Mouse (Mus musculus): ENCODE measurements at regions not wholly inside any gene's neighbourhood (a gene's known extent, or its start where the extent isn't known, plus 50 kb on each side); places are given as distances from the start of the nearest gene placed in this dataset.

DNA sequence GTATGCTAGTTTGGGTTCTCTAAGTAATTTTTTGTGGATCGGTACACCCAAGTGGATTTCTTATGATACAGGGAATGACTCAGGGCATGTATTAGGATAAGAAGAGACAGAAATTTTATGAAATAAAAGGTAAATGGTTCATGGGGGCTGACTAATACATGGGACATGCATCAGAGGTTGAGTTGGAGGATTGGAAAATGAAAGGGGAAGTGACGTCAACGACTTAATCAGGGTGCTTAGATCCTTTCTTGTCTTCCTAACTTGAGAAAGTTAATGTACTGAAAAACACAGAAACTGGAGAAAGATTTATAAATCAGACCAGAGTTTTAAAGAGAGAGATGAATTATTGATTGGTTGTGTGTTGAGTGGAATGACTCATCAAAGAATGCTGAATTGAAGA lies 193.8 kb downstream of the Rassf9 start:
- DNase-seq (ENCODE audit: low spot score) = no peak

DNA sequence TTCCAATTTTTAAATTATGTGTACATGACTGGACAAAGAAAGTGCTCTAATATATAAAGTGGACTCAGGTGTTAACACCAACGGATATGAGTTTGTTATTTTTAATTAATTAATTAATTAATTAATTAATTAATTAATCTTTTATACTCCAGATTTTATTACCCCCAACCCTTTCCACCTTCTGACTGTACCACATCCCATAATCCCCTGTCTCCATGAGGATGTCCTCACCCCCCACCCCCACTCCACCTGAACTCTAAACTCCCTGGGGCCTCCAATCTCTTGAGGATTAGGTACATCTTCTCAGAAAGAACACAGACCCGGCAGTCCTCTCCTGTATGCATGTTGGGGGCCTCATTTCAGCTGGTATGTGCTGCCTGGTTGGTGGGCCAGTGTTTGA lies 182.8 kb downstream of the Rassf9 start:
- no peak for DNase-seq (ENCODE audit: low spot score)

DNA sequence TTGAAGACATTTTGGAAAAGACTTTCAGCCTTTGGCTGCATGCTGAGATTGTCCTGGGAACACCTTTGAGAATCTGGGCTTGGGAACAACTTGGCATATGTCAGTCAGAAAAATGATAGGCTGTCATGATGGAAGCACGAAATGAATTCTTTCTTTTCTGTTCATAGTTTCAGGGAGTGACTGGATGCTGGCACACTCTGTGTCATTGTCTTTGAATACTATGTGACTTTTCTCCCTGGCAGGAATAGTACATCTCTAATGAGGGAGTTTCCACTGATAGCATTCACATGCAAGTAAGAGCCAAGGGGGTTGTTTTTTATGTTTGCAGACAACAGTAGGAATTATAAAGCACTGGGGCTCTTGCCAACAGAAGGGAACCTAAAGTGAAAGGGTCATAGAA lies 177.9 kb downstream of the Rassf9 start:
- no peak for DNase-seq (ENCODE audit: low spot score)

DNA sequence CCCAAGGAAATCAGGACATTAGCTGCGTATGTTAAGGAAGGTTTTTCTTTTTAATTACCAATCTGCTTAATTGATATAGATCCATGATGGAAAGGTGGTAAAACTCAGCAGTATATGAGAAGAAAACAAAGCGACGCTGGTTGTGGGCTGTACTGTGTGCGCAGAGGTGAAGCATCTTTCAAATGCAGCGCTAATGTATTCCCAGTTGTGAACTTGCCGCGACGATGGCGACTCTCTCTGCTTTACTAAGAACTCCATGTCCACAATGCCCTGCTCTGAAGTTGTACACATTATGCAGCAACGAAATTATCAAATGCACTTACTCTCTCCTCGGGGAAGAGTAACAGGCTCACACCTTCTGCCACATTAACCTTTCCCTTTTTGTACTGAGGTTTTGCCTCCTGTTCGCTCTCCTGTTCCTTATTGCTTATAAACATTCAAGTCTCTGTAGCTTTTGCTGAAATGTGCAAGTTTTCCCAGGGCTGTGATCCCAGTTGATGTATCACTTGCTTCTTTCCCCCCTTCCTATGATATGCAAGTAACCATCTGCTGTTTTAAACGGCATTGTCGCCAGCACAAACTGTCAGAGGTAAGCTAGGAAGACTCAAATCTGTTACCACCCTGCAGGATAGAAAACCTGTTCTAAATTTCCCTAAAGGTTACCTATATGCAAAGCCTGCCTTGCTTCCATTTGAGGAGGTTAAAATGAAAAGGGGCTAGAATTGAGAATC lies 174.8 kb downstream of the Rassf9 start:
- DNase-seq (ENCODE audit: low spot score) = no peak

DNA sequence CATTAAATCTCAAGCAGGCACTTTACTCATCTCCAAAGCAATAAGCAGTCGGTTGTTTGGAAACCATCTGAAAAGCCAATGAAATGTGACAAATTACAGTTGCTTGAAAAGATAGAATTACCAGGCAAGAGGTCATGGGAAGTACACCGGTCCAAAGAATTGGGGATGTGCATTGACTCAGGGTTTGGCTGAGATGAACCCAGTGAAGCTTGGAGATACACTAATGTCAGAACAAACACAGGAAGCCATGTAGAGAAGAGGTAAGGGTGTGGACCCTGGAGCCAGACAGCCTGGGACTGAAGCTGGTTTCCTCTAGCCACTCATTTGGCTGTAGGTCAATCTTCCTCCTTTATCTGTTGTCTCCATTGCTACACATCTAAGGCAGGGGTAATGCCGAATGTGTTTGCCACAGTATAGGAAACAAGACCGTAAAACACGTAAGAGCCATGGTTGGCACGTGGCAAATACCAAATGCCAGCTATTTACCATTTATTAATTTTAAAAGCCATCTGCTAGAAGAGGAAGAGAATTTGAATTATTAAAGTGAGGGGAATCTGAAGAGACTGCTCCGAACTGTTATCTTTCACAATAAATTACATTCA lies 173.9 kb downstream of the Rassf9 start:
- no peak for DNase-seq (ENCODE audit: low spot score)

DNA sequence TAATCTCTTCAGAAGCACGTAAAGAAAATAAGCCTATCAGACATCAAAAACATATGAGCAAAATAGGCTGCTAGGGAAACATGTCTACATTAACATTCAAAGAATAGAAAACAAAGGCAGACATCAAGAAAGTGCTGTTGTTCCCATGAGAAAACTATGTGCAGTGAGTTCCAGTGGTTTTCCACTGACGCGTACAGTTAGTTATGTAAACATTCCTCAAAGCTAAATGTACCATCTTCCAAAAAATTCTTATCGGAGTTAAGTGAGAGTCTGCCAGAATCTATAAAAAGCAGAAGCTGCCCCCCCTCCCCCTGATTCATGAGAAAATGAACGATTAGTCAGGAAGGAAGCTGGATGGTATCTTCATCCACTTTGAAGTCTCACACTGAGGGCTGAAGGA lies 155.3 kb downstream of the Rassf9 start:
- no peak for DNase-seq (ENCODE audit: low spot score)

DNA sequence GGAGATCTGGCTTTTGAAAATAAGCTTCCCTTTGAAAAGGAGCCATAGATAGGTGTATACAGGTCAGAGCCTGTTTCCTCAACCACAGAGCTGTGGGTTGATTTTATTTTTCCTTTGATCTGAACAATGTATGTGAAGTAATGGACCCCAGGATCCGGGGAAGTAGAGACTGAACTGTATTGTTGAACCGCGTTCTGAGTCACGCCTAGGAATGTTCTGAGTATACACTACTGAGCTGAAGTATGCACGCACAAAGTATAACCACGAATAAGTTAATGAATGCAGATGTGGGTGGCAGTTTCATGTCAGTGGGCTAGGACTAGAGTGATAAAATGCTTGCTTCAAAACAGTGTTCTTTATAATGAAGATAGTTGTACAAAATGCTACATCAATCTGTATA lies 147.7 kb downstream of the Rassf9 start:
- DNase-seq (ENCODE audit: low spot score) = no peak

DNA sequence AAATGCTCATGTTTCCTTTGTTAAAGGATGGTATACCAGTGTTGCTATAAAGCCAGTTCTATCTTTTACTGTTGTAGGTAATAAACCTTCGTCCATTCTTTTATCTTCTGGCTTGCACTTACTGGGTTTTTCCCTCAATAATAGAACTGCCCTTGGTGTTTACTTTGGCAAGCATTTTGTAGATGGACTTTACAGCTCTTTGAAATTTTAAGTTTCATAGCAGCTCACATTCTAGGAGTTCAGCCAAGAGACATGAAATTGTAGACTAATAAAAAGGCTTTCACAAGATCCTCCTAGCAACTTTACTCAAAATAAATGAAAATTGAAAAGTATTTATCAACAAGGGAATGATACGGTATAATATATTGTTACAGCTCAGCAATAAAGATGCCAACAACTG lies 124.5 kb downstream of the Rassf9 start:
- DNase-seq (ENCODE audit: low spot score) = no peak

DNA sequence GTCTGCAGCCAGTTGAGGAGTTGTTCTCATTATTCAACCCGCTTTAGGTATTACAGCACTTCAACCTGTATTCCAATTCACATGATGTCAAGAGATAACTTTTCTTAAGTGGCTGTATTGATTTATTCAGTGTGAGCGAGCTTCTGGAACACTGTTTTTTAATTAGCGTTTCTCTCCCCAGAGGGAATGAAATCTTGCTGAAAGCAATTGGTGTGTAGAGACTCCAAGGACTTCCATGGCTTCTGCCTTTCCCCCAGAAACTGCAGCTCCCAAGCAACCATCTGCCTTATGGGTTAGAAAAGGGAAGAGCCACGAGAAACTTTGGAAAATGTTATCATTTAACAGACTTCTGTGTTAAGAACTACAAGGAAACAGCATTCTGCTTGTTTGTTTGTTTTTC lies 121.4 kb downstream of the Rassf9 start:
- no peak for DNase-seq (ENCODE audit: low spot score)

DNA sequence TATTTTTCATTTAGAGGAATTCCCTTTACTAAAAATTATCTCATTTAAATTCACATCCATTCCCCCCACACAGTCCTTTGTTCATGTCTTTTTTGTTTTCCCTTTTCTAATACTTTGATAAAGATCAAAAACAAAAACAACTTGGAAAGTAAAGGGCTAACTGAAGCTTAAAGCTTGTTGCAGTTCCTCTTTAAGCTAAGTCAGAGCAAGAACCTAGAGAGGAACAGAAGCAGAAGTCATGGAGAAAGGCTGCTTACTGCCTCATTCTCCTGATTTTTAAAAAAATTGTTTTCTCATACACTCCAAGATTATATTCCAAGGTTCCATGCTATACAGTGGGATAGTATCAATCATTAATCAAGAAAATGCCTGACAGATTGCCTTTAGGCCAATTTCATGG lies 116.6 kb downstream of the Rassf9 start:
- DNase-seq (ENCODE audit: low spot score) = no peak

DNA sequence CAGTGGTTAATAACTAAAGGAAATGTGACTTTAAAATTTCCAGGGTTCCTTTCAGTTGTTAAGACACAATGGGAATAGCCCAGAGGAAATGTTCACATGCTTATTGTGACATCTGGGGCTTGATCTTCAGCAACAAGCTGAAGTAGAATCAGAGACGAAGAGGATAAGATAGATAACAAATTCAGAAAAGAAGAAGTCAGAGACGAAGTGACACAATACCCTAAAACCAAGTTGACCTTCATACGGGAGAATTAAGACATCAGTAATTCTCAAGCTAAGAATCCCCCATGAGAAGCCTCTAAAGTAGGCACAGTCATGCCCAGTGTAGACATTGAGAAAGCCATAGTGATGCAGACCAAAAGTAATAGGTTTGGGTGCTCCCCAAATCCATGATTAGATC lies 111.9 kb downstream of the Rassf9 start:
- DNase-seq (ENCODE audit: low spot score) = no peak

DNA sequence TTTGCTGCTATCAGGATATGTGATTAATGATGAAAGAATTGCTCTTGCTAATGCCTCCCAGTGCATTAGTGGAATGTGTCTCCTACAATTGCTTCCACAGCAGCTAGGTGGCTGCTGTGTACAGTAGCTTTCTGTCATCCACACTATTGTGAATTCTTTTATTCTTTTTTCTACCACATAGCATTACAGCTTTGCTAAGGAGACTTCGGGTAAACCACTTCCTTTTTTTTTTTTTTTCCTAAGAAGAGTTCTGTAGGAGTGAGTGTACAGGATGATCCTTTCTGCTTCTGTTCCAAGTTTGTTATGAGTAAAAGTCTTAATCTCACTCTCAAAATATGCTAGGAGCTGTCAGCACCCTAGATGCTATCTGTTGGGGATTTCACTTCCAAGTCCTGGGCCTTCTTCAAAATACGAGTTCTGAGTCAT lies 110.6 kb downstream of the Rassf9 start:
- no peak for DNase-seq (ENCODE audit: low spot score)

DNA sequence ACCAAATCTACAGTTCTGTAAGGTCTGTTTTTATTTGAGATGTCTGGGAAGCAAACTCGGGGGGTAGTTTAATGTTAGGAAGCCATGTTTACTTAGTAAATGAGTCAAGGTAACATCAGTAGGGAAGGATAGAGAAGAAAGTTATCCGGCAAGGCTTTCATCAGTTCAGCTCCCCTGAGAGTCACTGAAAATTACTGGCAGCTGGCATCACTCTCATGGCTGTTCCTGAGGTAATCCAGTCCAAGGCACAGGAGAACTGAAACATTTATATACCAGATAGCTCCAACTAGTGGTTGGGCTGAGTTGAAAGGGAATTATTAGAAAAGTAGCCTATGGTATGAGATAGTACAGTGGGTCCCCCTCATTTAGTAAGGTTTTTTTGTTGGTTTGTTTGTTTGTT lies 106.7 kb downstream of the Rassf9 start:
- DNase-seq (ENCODE audit: low spot score) = no peak

DNA sequence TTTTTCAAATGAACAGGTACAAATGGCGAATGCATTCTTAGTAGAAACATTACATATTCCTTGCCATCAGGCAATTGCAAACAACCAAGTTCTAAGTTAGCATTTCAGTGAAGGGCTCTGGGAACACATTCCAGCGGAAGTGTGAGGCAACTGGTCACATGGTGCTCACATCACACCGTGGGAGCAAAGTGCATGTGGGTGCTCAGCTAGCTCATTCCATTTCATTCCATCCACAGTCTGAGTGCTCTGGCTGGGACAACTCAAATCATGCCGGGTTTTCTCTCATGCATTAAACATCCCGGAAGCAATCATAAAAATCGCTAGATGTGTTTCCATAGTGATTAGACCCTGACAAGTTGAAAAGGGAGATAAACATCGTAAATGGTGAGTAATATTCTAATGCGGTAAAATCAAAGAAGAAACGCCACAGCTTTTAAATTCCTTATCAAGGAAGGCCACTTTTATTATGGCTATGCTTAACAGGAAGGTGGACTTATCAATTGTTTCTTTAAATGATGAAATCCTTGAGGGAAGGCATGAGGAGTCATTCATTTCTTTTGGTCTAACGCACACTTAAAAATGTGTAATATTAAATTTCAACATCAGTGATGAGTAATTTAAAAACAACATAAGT lies 104.1 kb downstream of the Rassf9 start:
- no peak for DNase-seq (ENCODE audit: low spot score)
